Mouse (Mus musculus) lung, adult 2 months (tissue): ENCODE results near the gene Epha5. TPM values are rescaled to one million over a fixed set of nuclear protein-coding genes. Genes with fewer than 3 reads are reported as not detected.

ENCODE experiments used
- DNase-seq: peaks from one replicate; pipeline ENCODE4 v3.0.0; 2022
- H3K4me1 ChIP-seq: fragments of 200-500 bp; 2 replicates; pipeline ENCODE4 v1.6.1; 2011; ENCODE audit warnings: low read length; ENCODE audit not compliant: control insufficient read depth, insufficient read depth
- H3K4me3 ChIP-seq: fragments of 200-500 bp; replicated peaks from 2 replicates; pipeline ENCODE3; 2011; ENCODE audit warnings: low read depth, mild to moderate bottlenecking, control low read depth, low read length; ENCODE audit errors: extremely low read depth
- CTCF ChIP-seq: fragments of 200-500 bp; IDR thresholded peaks from 2 replicates; pipeline ENCODE4 v1.5.1; 2011; ENCODE audit warnings: mild to moderate bottlenecking, low read length, control low read depth; ENCODE audit not compliant: insufficient read depth
- POLR2A ChIP-seq: fragments of 200-500 bp; IDR thresholded peaks from 2 replicates; pipeline ENCODE4 v1.6.1; 2011; ENCODE audit warnings: low read depth, mild to moderate bottlenecking, control low read depth, low read length, borderline replicate concordance; ENCODE audit errors: extremely low read depth
- WGBS: fragments of 180-500 bp; shearing (Covaris S2); methylation state at CpG from one replicate; pipeline ENCODE4 v1.1.7; 2018; 5-methylcytosine and 5-hydroxymethylcytosine counted together
- polyA plus RNA-seq: library from polyadenylated mRNA; depleted of rRNA; stranded (reverse); fragments of >200 nt; gene quantifications from 2 replicates; pipeline ENCODE4 v1.2.3, GENCODE M21; 2012

Gene Epha5
- polyA plus RNA-seq, 1 experiment, result 0.15 TPM

DNA sequence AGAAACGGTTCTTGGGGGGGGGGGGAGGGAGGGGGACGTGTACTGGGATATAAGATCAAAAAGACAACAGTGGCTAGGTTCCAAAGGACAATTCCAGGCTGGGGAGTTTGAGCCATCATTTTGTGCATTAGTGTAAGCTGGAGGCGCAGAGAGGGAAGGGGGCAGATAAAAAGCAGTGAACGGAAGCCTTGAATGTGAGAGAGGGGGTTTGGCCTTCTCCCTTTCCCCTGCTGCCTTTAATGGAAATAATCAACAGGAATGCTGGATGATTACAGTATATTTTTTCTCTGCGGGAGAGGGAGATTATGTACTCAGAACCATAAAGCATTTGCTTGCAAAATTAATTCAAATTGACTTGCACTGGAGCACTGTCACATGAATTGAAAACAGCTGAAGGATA, 51.8 kb downstream of the Epha5 start:
- DNase-seq, result no peak
- Histone ChIP-seq H3K4me1 (no peaks in the 10 kb centered on the region), H3K4me3 (no peak overlapping the region)
- WGBS, result 49% methylated on average over 5 of the region's 5 CpGs
- TF ChIP-seq CTCF (no peak), POLR2A (no peak)

DNA sequence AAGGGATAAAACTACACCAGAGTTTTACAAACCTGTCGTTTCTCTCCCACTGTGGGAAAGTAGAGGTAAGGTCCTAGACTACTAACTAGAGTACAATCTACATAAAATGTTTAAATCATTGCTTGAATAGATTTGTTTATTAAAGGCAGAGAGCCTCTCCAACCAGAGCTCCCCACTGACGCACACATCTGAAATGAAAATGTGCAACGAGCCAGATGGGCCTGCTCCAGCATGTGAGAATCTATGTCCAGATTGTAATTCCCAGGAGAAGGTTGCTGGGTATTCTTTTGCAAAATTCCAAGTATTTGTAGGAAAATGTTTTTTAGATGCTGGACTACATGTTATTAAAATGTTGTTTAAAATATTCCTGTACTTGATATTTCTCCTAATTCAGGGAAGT, 57.8 kb downstream of the Epha5 start:
- WGBS, result 73% methylated on average over 3 of the region's 3 CpGs
- TF ChIP-seq CTCF, result no peak
- TF ChIP-seq POLR2A, result no peak
- H3K4me1 ChIP-seq, result no peaks in the 10 kb centered on the region
- no peak overlapping the region for H3K4me3 ChIP-seq
- no peak for DNase-seq

- DNase-seq, result no peak
- Histone ChIP-seq H3K4me1 (no peaks in the 10 kb centered on the region), H3K4me3 (no peak overlapping the region)
- WGBS, result 72% methylated on average over 5 of the region's 5 CpGs
- TF ChIP-seq CTCF (no peak), POLR2A (no peak)
These were observed 64.1 kb downstream of the Epha5 start for GRCm38 (mm10) chr5:84353069-84353468.

DNA sequence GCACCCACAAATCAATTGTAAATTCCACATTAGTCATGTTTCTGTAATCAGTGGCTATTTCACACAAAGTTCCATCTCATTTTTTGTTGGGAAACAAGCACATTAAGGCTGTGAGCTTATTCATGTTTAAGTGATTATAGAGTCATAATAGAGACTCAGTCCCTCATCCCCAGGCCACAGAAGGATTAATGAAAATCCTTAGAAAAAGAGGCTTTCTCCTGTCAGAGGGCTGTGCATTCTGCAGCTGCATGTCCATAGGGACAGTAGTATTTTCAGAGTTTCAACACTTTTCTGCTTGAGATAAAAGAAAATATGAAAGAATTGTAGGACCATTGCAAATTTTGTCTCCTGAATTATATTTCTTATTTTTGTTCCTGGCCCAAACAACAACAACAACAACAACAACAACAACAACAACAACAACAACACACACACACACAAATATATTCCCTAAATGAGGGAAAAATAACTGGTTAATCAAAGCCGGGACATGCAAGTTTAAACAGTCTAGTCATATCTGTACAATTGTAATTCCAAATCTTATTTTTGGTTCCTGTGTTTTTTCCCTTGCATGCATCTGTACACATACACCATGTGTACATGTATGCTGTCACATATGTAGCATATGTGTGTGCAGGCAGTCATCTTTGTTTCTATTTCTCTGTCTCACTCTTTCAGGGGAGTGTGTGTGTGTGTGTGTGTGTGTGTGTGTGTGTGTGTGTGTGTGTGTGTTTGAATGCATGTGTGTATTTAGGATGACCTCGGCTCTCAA, 70.3 kb downstream of the Epha5 start:
- 82% methylated on average over 2 of the region's 2 CpGs for WGBS
- TF ChIP-seq CTCF, result no peak
- no peak for TF ChIP-seq POLR2A
- Histone ChIP-seq H3K4me3 (no peak overlapping the region), H3K4me1 (no peaks in the 10 kb centered on the region)
- no peak for DNase-seq

- WGBS, result 48% methylated on average over 3 of the region's 3 CpGs
- TF ChIP-seq POLR2A (no peak), CTCF (no peak)
- Histone ChIP-seq H3K4me3 (no peak overlapping the region), H3K4me1 (no peaks in the 10 kb centered on the region)
- no peak for DNase-seq
These were observed 81.2 kb downstream of the Epha5 start for GRCm38 (mm10) chr5:84335834-84336465.

DNA sequence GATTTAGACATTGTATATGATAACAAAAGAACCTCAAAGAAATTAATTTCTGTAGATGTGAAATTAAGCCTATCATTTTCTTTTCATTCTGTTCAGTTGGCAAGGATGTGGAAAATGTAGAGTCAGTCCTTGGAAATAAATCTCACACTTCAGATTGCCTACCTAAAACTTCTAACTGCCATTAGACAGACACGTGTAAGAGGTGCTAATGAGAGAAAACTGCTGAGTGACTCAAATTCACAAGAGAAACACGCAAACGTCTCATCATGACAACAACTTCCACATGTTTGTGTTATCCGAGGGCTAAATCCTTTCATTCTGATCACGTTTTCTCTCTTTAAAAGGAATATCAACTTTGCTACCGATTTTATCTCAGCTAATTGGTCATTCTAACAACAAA, 82.7 kb downstream of the Epha5 start:
- DNase-seq, result no peak
- WGBS, result 75% methylated on average over 6 of the region's 6 CpGs
- Histone ChIP-seq H3K4me1 (no peaks in the 10 kb centered on the region), H3K4me3 (no peak overlapping the region)
- TF ChIP-seq CTCF (no peak), POLR2A (no peak)

- 82% methylated on average over 1 of the region's 1 CpGs for WGBS
- Histone ChIP-seq H3K4me3 (no peak overlapping the region), H3K4me1 (no peaks in the 10 kb centered on the region)
- no peak for DNase-seq
- TF ChIP-seq POLR2A (no peak), CTCF (no peak)
These were observed 85.6 kb downstream of the Epha5 start for GRCm38 (mm10) chr5:84331631-84332030.

GRCm38 (mm10) chr5:84320553-84320952, 96.6 kb downstream of the Epha5 start:
- Histone ChIP-seq H3K4me1 (no peaks in the 10 kb centered on the region), H3K4me3 (no peak overlapping the region)
- TF ChIP-seq POLR2A (no peak), CTCF (no peak)
- DNase-seq, result no peak
- WGBS, result 70% methylated on average over 1 of the region's 1 CpGs

GRCm38 (mm10) chr5:84320138-84320537, 97.0 kb downstream of the Epha5 start:
- TF ChIP-seq CTCF (no peak), POLR2A (no peak)
- Histone ChIP-seq H3K4me1 (no peaks in the 10 kb centered on the region), H3K4me3 (no peak overlapping the region)
- DNase-seq, result no peak
- 36% methylated on average over 4 of the region's 4 CpGs for WGBS

DNA sequence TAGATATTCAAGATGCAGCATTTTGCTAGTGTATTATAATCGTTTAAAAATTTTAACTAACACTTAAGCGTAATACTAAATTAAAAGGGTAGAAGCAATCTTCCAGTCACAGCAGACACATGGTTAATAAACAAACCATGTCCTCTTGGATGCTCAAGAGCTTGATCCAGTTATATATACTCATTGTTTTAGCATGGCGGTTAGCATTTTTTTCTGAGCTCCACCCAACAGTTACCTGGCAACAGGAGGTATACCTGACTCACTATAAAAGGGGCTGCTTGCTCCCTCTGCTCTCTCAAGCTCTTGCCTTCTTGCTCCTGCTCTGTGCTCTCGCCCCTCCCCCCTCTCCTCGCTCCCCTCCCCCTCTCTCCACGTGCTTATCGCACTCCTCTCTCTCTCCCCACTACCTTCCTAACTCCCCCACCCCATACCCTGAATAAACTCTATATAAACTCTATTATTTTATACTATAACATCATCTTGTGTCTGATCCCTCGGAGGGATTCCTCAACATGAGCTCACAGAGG, 98.3 kb downstream of the Epha5 start:
- TF ChIP-seq POLR2A (no peak), CTCF (no peak)
- H3K4me1 ChIP-seq, result no peaks in the 10 kb centered on the region
- DNase-seq, result no peak
- 31% methylated on average over 8 of the region's 8 CpGs for WGBS
- H3K4me3 ChIP-seq, result no peak overlapping the region
